Mouse (Mus musculus) bone marrow macrophage, adult 2 months (primary cell): ENCODE measurements at regions not wholly inside any gene's neighbourhood (a gene's known extent, or its start where the extent isn't known, plus 50 kb on each side); places are given as distances from the start of the nearest gene placed in this dataset.

Experiments used
- CTCF ChIP-seq: IDR thresholded peaks from 2 replicates; pipeline ENCODE4 v1.5.1; 2012; ENCODE audit warnings: low read depth, mild to moderate bottlenecking, low read length, moderate library complexity
- POLR2A ChIP-seq: IDR thresholded peaks from 2 replicates; pipeline ENCODE4 v1.6.1; 2012; ENCODE audit warnings: mild to moderate bottlenecking, low read depth, low read length, borderline replicate concordance

DNA sequence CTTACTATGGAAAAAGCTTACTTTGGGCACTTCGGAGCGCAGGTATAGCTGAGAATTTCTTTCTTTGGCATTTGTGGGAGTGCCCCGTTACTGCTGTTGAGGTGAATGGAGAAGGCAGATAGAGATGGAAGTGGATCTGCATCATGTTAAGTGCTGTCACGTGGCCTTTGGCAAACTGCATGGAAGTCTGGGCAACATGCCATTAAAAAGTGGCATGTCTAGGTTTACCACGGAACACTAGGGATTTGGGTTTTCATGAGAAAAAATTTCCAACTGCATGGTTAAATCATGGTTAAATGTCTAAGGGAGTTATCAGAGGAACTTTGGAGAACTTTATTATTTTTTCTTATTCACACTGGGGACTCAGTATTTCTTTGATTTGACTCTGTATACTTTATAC is 102.0 kb upstream of the Mmadhc start:
- no peak for TF ChIP-seq POLR2A
- no peak for TF ChIP-seq CTCF
